In the genomic region with DNA sequence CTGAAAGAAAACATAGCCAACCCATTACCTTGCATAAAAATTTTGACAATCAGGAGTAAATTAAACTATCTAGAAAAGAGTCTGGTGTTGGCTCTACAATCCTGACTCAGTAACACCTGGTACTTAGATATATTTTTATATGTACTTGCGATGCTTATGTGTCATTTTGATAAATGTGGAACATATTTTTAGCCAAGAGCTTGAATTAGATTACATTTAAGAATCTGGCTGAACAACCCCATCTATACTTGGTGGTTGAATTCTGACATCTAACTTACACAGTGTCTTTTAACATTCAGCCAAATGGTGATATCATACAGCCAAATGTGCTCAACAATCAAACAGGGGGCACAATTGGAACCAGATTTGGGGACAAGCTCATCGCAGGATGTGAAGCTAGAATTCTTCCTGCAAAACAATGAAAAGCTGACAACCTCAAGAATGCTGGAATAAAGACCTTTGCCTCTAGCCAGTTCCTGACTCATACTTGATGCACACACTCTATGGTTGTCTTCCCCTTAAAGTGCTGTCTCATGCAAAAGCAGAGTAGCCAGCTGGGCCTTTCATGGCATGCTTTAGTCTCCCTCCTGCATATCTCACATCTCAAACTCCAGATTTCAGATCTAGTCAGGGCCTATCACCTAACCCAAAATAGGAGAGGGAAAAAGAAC, we compare ENCODE assay signal across 29 mouse cellular contexts. TPM values are rescaled to one million over a fixed set of nuclear protein-coding genes. Genes with fewer than 3 reads are reported as not detected.
DNase-seq lines count a peak whose midpoint lies in the region; ATAC-seq lines count a peak whose summit lies in the region.
"Had no signal": no experiment of that assay in that cellular context is flagged by ENCODE, and none has a peak within 500 bp of the region (broad histone marks: within the 10 kb centered on the region; RNA-seq: fewer than 3 reads in every experiment).

No protein-coding gene starts in this region.

- 83% methylated on average over 2 of the region's 2 CpGs for WGBS in forebrain, embryonic 11.5 days

- no peak overlapping the region for H3K9ac ChIP-seq in forebrain, embryonic 11.5 days (ENCODE audit: low read length)
- H3K9ac ChIP-seq: forebrain, postnatal 0 days; hindbrain, embryonic 14.5 days; limb, embryonic 15.5 days; liver, embryonic 15.5 days; lung, embryonic 15.5 days; midbrain, embryonic 12.5 days had no signal

- ATAC-seq in forebrain, embryonic 11.5 days (replicated peaks; ENCODE audit: low FRiP score): no peak
- ATAC-seq: activated CD4-positive, CD25-positive, alpha-beta regulatory T cell, adult 4 months; forebrain, postnatal 0 days; inflammation-experienced regulatory T-cells, adult 6 months had no signal

- no peaks in the 10 kb centered on the region for H3K27me3 ChIP-seq in forebrain, embryonic 11.5 days (ENCODE audit: control insufficient read depth, insufficient read depth, low read length)
- H3K27me3 ChIP-seq: CH12.LX; limb, embryonic 15.5 days; liver, embryonic 15.5 days; lung, embryonic 15.5 days; midbrain, embryonic 12.5 days had no signal

- H3K4me2 ChIP-seq in forebrain, embryonic 11.5 days (ENCODE audit: low read depth, low read length, severe bottlenecking): no peak overlapping the region
- H3K4me2 ChIP-seq: hindbrain, embryonic 14.5 days; limb, embryonic 15.5 days; liver, embryonic 15.5 days; lung, embryonic 15.5 days; midbrain, embryonic 12.5 days had no signal

- H3K27ac ChIP-seq in forebrain, embryonic 11.5 days (ENCODE audit: low read depth, low read length): no peak overlapping the region
- H3K27ac ChIP-seq: forebrain, embryonic 10.5 days; heart, embryonic 10.5 days; hindbrain, embryonic 14.5 days; limb, embryonic 15.5 days; liver, embryonic 15.5 days; lung, embryonic 15.5 days; midbrain, embryonic 12.5 days had no signal

- intact Hi-C loops in left cerebral cortex, postnatal 36 days (cut with DNase I): no loop called here

- DNase-seq in heart, adult 11 months: peak; percentile 68
- no peak for DNase-seq in heart, adult 8-10 months (ENCODE audit: low spot score)
- peak; percentile 19 for DNase-seq in right cerebral cortex, postnatal 25 days
- no peak for DNase-seq in right cerebral cortex, postnatal 4 days
- DNase-seq in left cerebral cortex, postnatal 36 days (ENCODE audit: low spot score in 2 of 2): peak; percentile 21 to 28
- no peak for DNase-seq in liver
- no peak for DNase-seq in forebrain, embryonic 11.5 days (ENCODE audit: low spot score)
- DNase-seq: adrenal gland, postnatal 10 days; B cell, adult 2 months; cerebellum, adult 8-10 months; cerebellum, postnatal 36 days; forebrain, postnatal 0 days; heart, postnatal 4 days; kidney, adult 18-20 months; kidney, postnatal 4 days; layer of hippocampus, adult 9-11 months; thymus, adult 18-20 months; thymus, postnatal 36 days had no signal

- no peaks in the 10 kb centered on the region for H3K9me3 ChIP-seq in forebrain, embryonic 11.5 days (ENCODE audit: control insufficient read depth, low read length)
- H3K9me3 ChIP-seq: forebrain, embryonic 10.5 days; G1E; heart, embryonic 10.5 days; limb, embryonic 15.5 days; liver, embryonic 15.5 days; lung, embryonic 15.5 days; midbrain, embryonic 12.5 days had no signal

- H3K36me3 ChIP-seq in forebrain, embryonic 11.5 days (ENCODE audit: control insufficient read depth, insufficient read depth, low read length): no peaks in the 10 kb centered on the region
- H3K36me3 ChIP-seq: forebrain, embryonic 10.5 days; limb, embryonic 15.5 days; lung, embryonic 15.5 days; midbrain, embryonic 12.5 days had no signal

- H3K4me1 ChIP-seq in forebrain, embryonic 11.5 days (replicated peaks; ENCODE audit: control insufficient read depth, insufficient read depth, low read length): no peaks in the 10 kb centered on the region
- H3K4me1 ChIP-seq: liver, embryonic 15.5 days; lung, embryonic 15.5 days; midbrain, embryonic 12.5 days had no signal

- H3K4me3 ChIP-seq in forebrain, embryonic 11.5 days (ENCODE audit: low read depth, low read length): no peak overlapping the region
- H3K4me3 ChIP-seq: forebrain, embryonic 10.5 days; heart, embryonic 10.5 days; limb, embryonic 15.5 days; liver, embryonic 15.5 days; lung, embryonic 15.5 days; midbrain, embryonic 12.5 days had no signal

RNA-seq across cellular contexts. Expression of a gene that starts 59.8 kb away (rescaled TPM):
- total RNA-seq in heart, adult 8-10 months (2022): 10 to 100 TPM; 70.6 to 81.4 (median 76.4) TPM
- 10 to 100 TPM; 53.3 to 59.4 TPM for total RNA-seq in left cerebral cortex, postnatal 36 days (2021)
- polyA plus RNA-seq in forebrain, embryonic 11.5 days (2014; fragmentation: Nextera tagmentation; extraction: Ambion mirVana): 8.9 and 9.8 TPM in 2 replicates

Comparison
In these comparisons a context has a peak if more than half of its experiments do, and no peak if none do; other contexts are left out.
1. DNase-seq: peak in heart, adult 11 months (single experiment), right cerebral cortex, postnatal 25 days (single experiment) and left cerebral cortex, postnatal 36 days (2 of 2); none in heart, adult 8-10 months (single experiment), right cerebral cortex, postnatal 4 days (single experiment), liver (single experiment) and forebrain, embryonic 11.5 days (single experiment).